Mouse (Mus musculus): ENCODE measurements around the gene Tmem248.

The Tmem248 gene

GRCm38 (mm10) chr5:130263454-130263853 lies 46.6 kb downstream of the Tmem248 start:
- DNase-seq: no peak

- no peak for DNase-seq
Observed at GRCm38 (mm10) chr5:130264433-130265005, 47.6 kb downstream of the Tmem248 start.

DNA sequence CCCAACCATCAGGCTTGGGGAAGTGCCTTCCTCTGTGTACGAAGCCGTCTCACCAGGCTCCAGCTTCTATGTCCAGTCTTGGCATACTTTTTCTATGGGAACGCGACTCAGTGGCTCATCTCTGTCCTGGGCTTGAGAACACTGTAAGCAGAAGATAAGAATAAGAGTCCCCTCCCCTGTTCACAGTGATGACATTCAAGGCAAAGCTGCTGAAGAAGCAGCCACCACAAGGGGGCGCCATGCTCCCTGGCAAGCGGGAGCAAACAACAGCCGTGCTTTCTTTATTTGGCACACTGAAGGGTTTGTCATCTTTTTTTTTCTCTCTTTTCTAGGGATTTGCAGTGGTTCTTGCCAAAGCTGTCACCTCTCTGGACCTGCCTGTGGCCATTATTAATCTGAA lies 49.8 kb downstream of the Tmem248 start:
- DNase-seq: peak; percentile 35

DNA sequence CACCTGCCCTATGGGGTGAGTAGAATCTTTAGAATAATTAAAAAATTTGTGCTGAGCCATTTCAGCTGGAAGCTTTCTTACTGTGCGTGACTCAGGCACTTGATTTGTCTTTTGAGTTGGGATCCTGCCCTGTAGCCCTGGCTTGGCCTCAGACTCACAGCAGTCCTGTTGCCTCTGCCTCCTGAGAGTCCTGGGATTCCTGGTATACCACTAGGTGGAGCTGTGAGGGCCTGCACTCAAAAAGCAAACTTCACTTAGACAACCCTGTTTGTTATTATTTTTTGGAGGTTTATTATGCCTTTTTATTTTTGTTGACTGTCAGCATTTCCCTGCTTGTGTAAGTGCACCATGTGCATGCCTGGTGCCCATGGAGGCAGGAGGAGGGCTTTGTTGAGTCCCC lies 50.4 kb downstream of the Tmem248 start:
- peak; percentile 49 for DNase-seq

DNA sequence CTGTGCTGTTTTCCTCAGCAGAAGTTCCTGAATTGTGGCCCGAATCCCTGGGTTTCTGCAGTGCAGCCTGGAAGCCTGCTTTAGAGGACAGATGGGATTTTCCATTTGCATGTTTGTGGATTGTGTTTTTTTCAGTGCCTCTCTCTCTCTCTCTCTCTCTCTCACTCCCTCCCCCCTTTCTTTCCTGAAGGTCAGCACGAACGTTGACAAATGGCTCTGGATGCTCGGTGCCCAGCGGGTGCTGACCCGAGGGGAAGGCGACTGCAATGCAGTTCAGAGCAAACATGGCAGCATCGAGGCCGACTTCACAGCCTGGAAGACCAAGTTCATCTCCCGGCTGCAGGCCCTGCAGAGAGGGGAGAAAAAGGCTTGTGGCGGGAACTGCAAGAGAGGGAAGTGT lies 52.1 kb downstream of the Tmem248 start:
- DNase-seq: no peak

- DNase-seq: no peak
Observed at GRCm38 (mm10) chr5:130272344-130272743, 55.5 kb downstream of the Tmem248 start.

GRCm38 (mm10) chr5:130273046-130273445 lies 56.2 kb downstream of the Tmem248 start:
- DNase-seq: no peak

- DNase-seq: peak; percentile 58
Observed at GRCm38 (mm10) chr5:130275509-130275908, 58.6 kb downstream of the Tmem248 start.

GRCm38 (mm10) chr5:130278011-130278472 lies 61.2 kb downstream of the Tmem248 start:
- no peak for DNase-seq

- no peak for DNase-seq
Observed at GRCm38 (mm10) chr5:130283079-130283732, 66.3 kb downstream of the Tmem248 start.

- DNase-seq: no peak
Observed at GRCm38 (mm10) chr5:130288106-130288505, 71.2 kb downstream of the Tmem248 start.

DNA sequence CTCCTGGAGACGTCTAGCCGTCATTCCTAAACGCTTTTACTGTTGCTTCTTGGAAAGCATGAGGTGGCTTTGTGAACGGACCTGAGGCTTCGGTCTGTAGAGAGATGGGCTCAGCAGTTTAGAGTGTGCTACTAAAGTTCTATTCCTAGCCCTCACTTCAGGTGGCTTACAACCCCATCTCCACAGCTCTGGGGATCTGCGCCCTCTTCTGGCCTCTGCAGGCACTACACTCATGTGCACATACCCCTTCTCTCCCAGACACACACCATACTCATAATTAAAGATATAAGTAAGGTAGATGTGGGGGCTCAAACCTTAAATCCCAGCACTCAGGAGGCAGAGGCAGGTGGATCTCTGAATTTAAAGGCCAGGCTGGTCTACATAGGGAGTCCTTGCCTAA lies 73.4 kb downstream of the Tmem248 start:
- no peak for DNase-seq

DNA sequence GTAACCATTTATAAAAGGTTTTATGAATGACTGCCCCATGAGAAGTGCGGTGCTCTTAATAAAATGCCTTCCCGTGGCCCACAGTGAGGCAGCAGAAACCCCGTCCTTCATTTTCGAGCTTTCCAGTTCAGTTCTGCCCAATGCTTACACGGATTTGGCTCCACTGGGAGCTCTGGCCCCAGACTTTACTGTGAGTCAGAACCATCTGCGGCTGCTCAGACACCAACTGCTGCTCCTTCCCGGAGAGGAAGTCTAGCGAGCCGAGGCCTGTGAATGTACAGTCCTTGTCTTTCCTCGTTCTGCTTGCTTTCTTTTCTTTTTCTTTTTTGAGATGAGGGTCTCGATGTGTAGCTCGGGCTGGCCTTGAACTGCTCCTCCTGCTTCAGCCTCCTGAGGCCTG lies 73.9 kb downstream of the Tmem248 start:
- DNase-seq: no peak

GRCm38 (mm10) chr5:130292976-130293375 lies 76.1 kb downstream of the Tmem248 start:
- no peak for DNase-seq

Data from lung, postnatal 10 days (tissue).